Mouse (Mus musculus): ENCODE measurements around the gene Tctn1.

Gene Tctn1

GRCm38 (mm10) chr5:122285767-122286150 is 21.5 kb upstream of the Tctn1 start:
- DNase-seq (ENCODE audit: low spot score), result no peak

- no peak for DNase-seq (ENCODE audit: low spot score)
Observed at GRCm38 (mm10) chr5:122285029-122285766, 20.9 kb upstream of the Tctn1 start.

GRCm38 (mm10) chr5:122284183-122285028 is 20.1 kb upstream of the Tctn1 start, which contains the start of gene Pptc7:
Gene Pptc7, plus strand, starts transcription at chr5:122284365.
- peak; percentile 67 for DNase-seq (ENCODE audit: low spot score)

GRCm38 (mm10) chr5:122283828-122284182 is 19.5 kb upstream of the Tctn1 start:
- no peak for DNase-seq (ENCODE audit: low spot score)

- DNase-seq (ENCODE audit: low spot score), result no peak
Observed at GRCm38 (mm10) chr5:122280827-122281462, 16.7 kb upstream of the Tctn1 start.

GRCm38 (mm10) chr5:122280422-122280826 is 16.2 kb upstream of the Tctn1 start:
- no peak for DNase-seq (ENCODE audit: low spot score)

- no peak for DNase-seq (ENCODE audit: low spot score)
Observed at GRCm38 (mm10) chr5:122279799-122280421, 15.7 kb upstream of the Tctn1 start.

- DNase-seq (ENCODE audit: low spot score), result no peak
Observed at GRCm38 (mm10) chr5:122278946-122279345, 14.7 kb upstream of the Tctn1 start.

GRCm38 (mm10) chr5:122274785-122275184 is 10.5 kb upstream of the Tctn1 start:
- DNase-seq (ENCODE audit: low spot score), result no peak

- DNase-seq (ENCODE audit: low spot score), result no peak
Observed at GRCm38 (mm10) chr5:122272821-122273220, 8.6 kb upstream of the Tctn1 start.

GRCm38 (mm10) chr5:122268858-122269604 is 4.8 kb upstream of the Tctn1 start:
- DNase-seq (ENCODE audit: low spot score), result no peak

- DNase-seq (ENCODE audit: low spot score), result peak; percentile 75
Observed at GRCm38 (mm10) chr5:122267899-122268298, 3.6 kb upstream of the Tctn1 start.

GRCm38 (mm10) chr5:122267136-122267535 is 2.9 kb upstream of the Tctn1 start:
- DNase-seq (ENCODE audit: low spot score), result no peak

GRCm38 (mm10) chr5:122265942-122266341 is 1.7 kb upstream of the Tctn1 start:
- no peak for DNase-seq (ENCODE audit: low spot score)

GRCm38 (mm10) chr5:122265187-122265586 is 927 bp upstream of the Tctn1 start:
- DNase-seq (ENCODE audit: low spot score), result no peak

- no peak for DNase-seq (ENCODE audit: low spot score)
Observed at GRCm38 (mm10) chr5:122262104-122262503, 2.2 kb downstream of the Tctn1 start.

GRCm38 (mm10) chr5:122258027-122258741 is 6.1 kb downstream of the Tctn1 start:
- DNase-seq (ENCODE audit: low spot score), result no peak

- no peak for DNase-seq (ENCODE audit: low spot score)
Observed at GRCm38 (mm10) chr5:122251895-122252606, 12.2 kb downstream of the Tctn1 start.

GRCm38 (mm10) chr5:122249281-122249680 is 15.0 kb downstream of the Tctn1 start:
- DNase-seq (ENCODE audit: low spot score), result no peak

- no peak for DNase-seq (ENCODE audit: low spot score)
Observed at GRCm38 (mm10) chr5:122247934-122248333, 16.3 kb downstream of the Tctn1 start.
